Mouse (Mus musculus) ES-Bruce4 (cell line): Measurements from ENCODE around the gene Rybp. TPM values are rescaled to one million over a fixed set of nuclear protein-coding genes. Genes with fewer than 3 reads are reported as not detected.
A peak's percentile ranks its signal among the peaks of the same experiment; 100 is the strongest.

Source experiments
- H3K27ac ChIP-seq: 2 replicates; pipeline ENCODE4 v1.5.1; 2012; ENCODE audit warnings: low read length, inconsistent platforms; ENCODE audit not compliant: insufficient read depth
- H3K27me3 ChIP-seq: 2 replicates; pipeline ENCODE4 v1.6.1; 2012; ENCODE audit warnings: mild to moderate bottlenecking, low read length, inconsistent platforms; ENCODE audit not compliant: control insufficient read depth, poor library complexity, insufficient read depth, severe bottlenecking
- H3K36me3 ChIP-seq: 2 replicates; pipeline ENCODE4 v1.6.1; 2012; ENCODE audit warnings: inconsistent platforms, mild to moderate bottlenecking, low read length, moderate library complexity; ENCODE audit not compliant: control insufficient read depth, poor library complexity, insufficient read depth, severe bottlenecking
- H3K4me1 ChIP-seq: one replicate; pipeline ENCODE4 v1.8.1; 2011; ENCODE audit warnings: low read length; ENCODE audit not compliant: control insufficient read depth, insufficient read depth
- H3K4me3 ChIP-seq: 2 replicates; pipeline ENCODE4 v1.5.1; 2011; ENCODE audit warnings: low read depth, mild to moderate bottlenecking, low read length
- H3K9ac ChIP-seq: 2 replicates; pipeline ENCODE4 v1.6.1; 2012; ENCODE audit warnings: low read depth, mild to moderate bottlenecking, inconsistent platforms; ENCODE audit not compliant: poor library complexity, severe bottlenecking
- H3K9me3 ChIP-seq: replicated peaks from 2 replicates; pipeline ENCODE4 v1.6.1; 2012; ENCODE audit warnings: mild to moderate bottlenecking, low read length, inconsistent platforms; ENCODE audit not compliant: control insufficient read depth, poor library complexity, insufficient read depth, severe bottlenecking
- CTCF ChIP-seq: IDR thresholded peaks from one replicate; pipeline ENCODE4 v1.8.1; 2011; ENCODE audit warnings: low read depth, low read length
- EP300 ChIP-seq: IDR thresholded peaks from 2 replicates; pipeline ENCODE4 v1.6.1; 2011; ENCODE audit warnings: low read depth, low read length; ENCODE audit not compliant: insufficient read depth
- POLR2A ChIP-seq: IDR thresholded peaks from one replicate; pipeline ENCODE4 v1.8.1; 2011; ENCODE audit warnings: low read length; ENCODE audit not compliant: insufficient read depth
- polyA plus RNA-seq: library from polyadenylated mRNA; stranded (reverse); fragments of >200 nt; gene quantifications from 2 replicates; pipeline ENCODE4 v1.2.4, GENCODE M21; 2011; ENCODE audit warnings: low read depth; ENCODE audit not compliant: missing spikeins, insufficient read depth, insufficient read length

Rybp gene
- polyA plus RNA-seq, 1 experiment, result 124 TPM

DNA sequence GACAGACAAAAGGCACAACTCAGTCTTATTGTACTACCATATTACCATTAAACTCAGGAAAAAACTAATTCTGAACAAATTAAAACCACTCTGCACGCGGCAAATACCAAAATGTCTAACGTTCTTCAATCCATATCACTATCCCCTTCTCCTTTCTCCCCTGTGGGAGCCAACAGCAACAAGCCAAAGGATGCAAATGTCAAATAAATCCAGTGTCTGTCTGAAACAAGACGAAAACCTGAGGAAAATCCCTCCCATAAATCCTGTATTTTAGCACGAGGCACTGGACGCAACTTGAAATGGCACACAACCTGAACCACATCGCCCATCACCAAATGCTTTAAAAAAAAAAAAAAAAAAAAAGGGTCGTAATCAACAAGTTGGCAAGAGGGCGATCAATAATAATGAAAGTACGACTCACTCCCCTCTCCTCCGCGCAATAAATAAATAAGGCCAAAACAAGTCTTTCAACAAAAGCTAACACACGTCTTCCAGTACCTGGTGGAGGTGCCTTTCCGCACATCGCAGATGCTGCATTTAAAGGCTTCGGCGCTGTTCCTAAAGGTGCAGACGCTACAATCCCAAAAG, 1.2 kb downstream of the Rybp start:
- peak overlapping the region; percentile 98 for H3K9ac ChIP-seq
- no peaks in the 10 kb centered on the region for H3K27me3 ChIP-seq
- peaks cover 6% of the 10 kb centered on the region for H3K4me1 ChIP-seq
- peak overlapping the region; percentile 90 for H3K27ac ChIP-seq
- H3K9me3 ChIP-seq, result no peaks in the 10 kb centered on the region
- TF ChIP-seq CTCF (no peak), EP300 (no peak)
- H3K36me3 ChIP-seq, result peaks cover 16% of the 10 kb centered on the region
- H3K4me3 ChIP-seq, result peak overlapping the region; percentile 98

GRCm38 (mm10) chr6:100278841-100279240, 8.4 kb downstream of the Rybp start:
- Histone ChIP-seq H3K9ac (no peak overlapping the region), H3K9me3 (no peaks in the 10 kb centered on the region), H3K4me1 (peaks cover 5% of the 10 kb centered on the region), H3K27me3 (no peaks in the 10 kb centered on the region), H3K27ac (no peak overlapping the region), H3K36me3 (peaks cover 14% of the 10 kb centered on the region), H3K4me3 (no peak overlapping the region)
- TF ChIP-seq CTCF (no peak), EP300 (no peak), POLR2A (no peak)

DNA sequence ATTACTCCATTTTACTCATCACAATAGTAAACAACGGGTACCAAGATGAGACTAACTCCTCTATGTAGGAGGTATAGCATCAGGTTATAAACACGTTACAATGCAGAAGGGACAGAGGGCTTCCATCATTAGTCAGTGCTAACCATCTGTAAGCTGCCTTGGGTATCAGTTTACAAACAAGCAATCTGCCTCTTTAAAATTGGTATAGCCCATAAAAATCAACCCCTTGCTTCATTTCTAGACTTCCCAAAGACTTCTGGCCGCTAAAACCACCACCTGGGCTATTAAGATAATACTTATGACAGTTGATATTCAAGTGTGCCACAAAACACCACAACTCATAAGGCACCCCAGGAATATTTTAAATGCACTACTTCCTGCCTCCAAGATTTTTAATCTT, 10.9 kb downstream of the Rybp start:
- peaks cover 10% of the 10 kb centered on the region for H3K4me1 ChIP-seq
- no peaks in the 10 kb centered on the region for H3K9me3 ChIP-seq
- no peaks in the 10 kb centered on the region for H3K27me3 ChIP-seq
- H3K27ac ChIP-seq, result no peak overlapping the region
- no peak overlapping the region for H3K4me3 ChIP-seq
- no peak for TF ChIP-seq CTCF
- no peak for TF ChIP-seq EP300
- no peak for TF ChIP-seq POLR2A
- H3K36me3 ChIP-seq, result peaks cover 8% of the 10 kb centered on the region
- H3K9ac ChIP-seq, result no peak overlapping the region

- Histone ChIP-seq H3K4me3 (no peak overlapping the region), H3K27me3 (no peaks in the 10 kb centered on the region), H3K36me3 (peaks cover 8% of the 10 kb centered on the region), H3K27ac (no peak overlapping the region), H3K4me1 (peaks cover 10% of the 10 kb centered on the region), H3K9me3 (no peaks in the 10 kb centered on the region), H3K9ac (no peak overlapping the region)
- no peak for TF ChIP-seq EP300
- no peak for TF ChIP-seq POLR2A
- no peak for TF ChIP-seq CTCF
Observed at GRCm38 (mm10) chr6:100275643-100276042, 11.6 kb downstream of the Rybp start.

GRCm38 (mm10) chr6:100273556-100273955, 13.7 kb downstream of the Rybp start:
- H3K9ac ChIP-seq, result no peak overlapping the region
- peaks cover 10% of the 10 kb centered on the region for H3K4me1 ChIP-seq
- TF ChIP-seq CTCF (no peak), EP300 (no peak), POLR2A (no peak)
- no peaks in the 10 kb centered on the region for H3K9me3 ChIP-seq
- H3K4me3 ChIP-seq, result no peak overlapping the region
- H3K27ac ChIP-seq, result peak overlapping the region; percentile 11; the same call in 1 of the 2 replicates
- peaks cover 5% of the 10 kb centered on the region for H3K36me3 ChIP-seq
- no peaks in the 10 kb centered on the region for H3K27me3 ChIP-seq

- H3K4me3 ChIP-seq, result no peak overlapping the region
- no peaks in the 10 kb centered on the region; the same call in 1 of the 2 replicates for H3K36me3 ChIP-seq
- no peaks in the 10 kb centered on the region for H3K9me3 ChIP-seq
- peaks cover 9% of the 10 kb centered on the region for H3K4me1 ChIP-seq
- no peak overlapping the region for H3K9ac ChIP-seq
- no peak overlapping the region for H3K27ac ChIP-seq
- TF ChIP-seq EP300 (no peak), POLR2A (no peak), CTCF (no peak)
- no peaks in the 10 kb centered on the region for H3K27me3 ChIP-seq
Observed at GRCm38 (mm10) chr6:100271992-100272391, 15.3 kb downstream of the Rybp start.
